Mouse (Mus musculus): ENCODE data around the gene Nepro. TPM values are rescaled to one million over a fixed set of nuclear protein-coding genes. Genes with fewer than 3 reads are reported as not detected.

The Nepro gene
- 13.4 and 16.9 TPM in 2 replicates for total RNA-seq (2014; fragmentation: Nextera tagmentation)
- total RNA-seq (2017), result 19.5 and 22.0 TPM in 2 replicates

DNA sequence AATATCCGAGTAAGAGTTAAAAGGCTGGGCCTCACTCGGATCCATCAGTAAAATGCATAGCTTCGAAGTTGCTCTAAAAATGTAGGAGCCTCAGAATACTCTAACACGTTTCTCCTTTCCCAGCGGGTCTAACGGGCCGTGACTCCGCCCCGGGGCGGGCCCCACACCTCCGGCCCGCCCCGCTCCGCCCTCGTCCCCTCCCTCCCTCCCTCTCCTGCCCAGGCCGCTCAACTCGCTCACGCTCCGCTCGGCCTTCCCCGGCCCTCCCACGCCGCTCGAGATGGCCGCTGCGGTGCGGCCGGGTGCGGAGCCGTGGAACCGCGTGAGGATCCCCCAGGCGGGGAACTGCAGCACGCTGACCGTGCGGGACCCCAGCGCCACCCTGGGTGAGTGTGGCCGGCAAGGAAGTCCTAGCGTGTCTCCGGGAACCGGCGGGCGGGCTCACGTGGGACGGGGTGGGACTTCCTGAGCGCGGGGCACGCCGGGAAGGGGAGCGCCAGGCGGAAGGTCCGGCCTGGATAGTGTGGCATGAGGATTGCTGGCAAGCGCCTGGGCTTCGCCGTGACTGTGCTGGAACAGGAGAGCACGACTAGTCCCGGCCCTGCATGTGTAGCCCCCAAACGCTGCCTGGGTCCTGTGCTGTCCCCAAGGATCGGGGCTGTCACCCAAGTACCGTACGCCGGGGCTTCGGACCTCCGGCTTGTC lies at the start of gene Nepro:
Gene Nepro, plus strand, starts transcription at position 219 of the 705 bp plus-strand sequence.
- peak; percentile 80 for ATAC-seq (replicated peaks; ENCODE audit: low FRiP score, low TSS enrichment, poor library complexity, severe bottlenecking)

DNA sequence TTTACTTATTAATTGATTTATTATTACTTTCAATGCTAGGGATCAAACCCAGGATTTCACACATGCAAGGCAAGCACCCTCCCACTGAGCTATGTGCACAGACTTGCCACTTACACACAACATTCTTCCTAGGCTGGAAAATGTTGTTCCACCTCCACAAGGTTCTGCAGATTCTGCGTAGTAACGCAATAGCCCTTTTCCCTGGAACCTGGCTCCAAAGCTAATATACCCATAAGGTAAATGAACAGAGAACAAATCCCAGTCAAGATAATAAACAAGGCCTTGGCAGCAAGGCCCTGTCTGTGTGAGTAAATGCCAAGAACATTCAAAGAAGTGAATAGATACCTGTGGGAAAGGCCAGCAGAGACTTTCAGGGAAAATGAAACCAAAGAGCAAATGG lies 47.7 kb upstream of the Nepro start:
- no peak for ATAC-seq (replicated peaks; ENCODE audit: low FRiP score, low TSS enrichment, poor library complexity, severe bottlenecking)

DNA sequence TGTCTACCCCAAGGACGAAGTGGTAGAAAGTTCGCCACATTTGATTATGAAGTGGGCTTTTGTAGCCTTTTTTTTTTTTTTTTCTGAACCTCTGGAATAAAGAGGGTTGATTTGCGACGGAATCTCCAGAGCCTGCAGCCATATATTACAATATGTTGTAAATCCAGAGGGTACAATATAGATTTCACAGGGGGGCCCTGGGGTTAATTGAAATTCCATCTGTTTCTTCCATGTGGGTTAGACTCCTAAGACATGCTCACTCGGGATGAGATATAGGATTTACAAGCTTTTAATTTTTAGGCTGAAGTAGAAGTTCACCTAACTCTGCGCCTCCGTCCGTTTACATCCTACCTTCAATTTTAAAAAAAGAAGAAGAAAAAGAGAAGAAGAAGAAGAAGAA lies 45.0 kb upstream of the Nepro start:
- ATAC-seq (replicated peaks; ENCODE audit: low FRiP score, low TSS enrichment, poor library complexity, severe bottlenecking), result no peak

DNA sequence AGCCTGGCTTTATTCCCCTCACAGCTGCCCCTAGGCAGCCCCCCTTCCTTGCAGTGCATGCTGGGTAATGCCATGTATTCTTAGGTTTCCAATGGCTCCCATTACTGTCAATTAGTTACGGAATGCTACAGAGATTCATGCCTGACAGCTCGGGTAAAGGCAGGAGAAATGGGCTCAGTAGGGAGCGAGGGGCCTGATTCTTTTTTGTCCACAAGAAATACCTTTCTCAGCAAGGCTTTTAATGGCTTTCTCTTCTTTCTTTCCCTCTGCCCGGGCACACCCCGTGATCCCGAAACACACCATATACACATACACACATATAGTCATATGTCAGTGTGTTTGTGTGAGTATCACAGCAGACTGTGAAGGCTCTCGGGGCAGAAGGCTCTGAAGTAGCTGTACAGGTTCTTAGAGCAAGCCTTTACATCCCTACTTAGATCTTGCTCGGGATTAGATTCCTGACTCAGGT lies 44.6 kb upstream of the Nepro start:
- no peak for ATAC-seq (replicated peaks; ENCODE audit: low FRiP score, low TSS enrichment, poor library complexity, severe bottlenecking)

DNA sequence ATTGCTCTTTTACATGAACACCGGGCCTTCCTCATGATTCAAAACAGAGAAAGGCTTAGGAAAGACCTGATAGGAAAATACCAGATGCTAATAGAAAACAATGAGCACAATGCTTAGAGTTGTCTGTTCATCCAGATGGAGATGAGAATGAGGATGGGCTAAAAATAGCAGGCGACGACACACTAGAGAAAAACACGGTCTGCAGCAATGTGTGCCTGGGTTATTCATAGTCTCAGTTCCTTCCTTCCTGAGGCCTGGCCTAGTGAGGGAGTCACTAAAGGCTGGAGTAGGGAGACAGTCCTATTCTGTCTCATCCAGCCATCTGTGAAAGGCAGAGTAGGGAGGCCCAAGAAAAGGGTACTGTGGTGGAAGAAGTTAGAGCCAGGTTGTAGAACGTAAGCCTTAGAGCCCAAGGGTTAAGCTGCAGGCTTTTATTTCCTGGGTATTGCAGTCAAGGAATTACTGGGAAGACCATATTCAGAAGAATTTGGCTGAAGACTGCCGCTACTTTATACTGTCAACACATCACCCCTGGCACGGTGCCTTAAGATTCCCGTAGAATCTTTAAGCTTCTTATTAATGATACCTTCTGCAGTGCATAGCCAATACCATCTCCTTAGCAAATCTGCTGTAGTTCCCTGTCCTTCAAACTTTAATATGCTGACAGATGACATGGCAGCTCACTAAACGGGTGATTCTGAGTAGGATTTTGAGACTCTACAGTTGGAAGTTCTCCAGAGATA lies 43.2 kb upstream of the Nepro start:
- ATAC-seq (replicated peaks; ENCODE audit: low FRiP score, low TSS enrichment, poor library complexity, severe bottlenecking), result no peak

DNA sequence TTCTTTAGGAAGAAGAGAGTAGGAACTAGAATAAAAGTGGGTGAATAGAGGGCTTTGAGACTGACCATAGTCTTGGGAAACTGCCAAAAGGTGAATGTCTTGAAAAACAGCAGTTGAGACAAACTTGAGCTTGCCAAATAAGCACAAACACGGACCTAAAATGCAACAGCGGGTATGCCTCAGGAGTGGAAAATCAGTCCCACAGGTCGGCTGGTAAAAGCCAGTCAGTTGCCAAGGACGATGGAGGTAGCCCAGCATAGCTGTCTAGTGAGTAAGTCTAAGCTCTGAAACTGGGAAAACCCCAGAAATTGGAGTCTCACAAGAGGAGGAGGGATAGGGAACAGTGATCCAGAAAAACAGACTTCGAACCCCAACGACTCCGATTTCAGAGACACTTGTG lies 39.5 kb upstream of the Nepro start:
- ATAC-seq (replicated peaks; ENCODE audit: low FRiP score, low TSS enrichment, poor library complexity, severe bottlenecking), result no peak

DNA sequence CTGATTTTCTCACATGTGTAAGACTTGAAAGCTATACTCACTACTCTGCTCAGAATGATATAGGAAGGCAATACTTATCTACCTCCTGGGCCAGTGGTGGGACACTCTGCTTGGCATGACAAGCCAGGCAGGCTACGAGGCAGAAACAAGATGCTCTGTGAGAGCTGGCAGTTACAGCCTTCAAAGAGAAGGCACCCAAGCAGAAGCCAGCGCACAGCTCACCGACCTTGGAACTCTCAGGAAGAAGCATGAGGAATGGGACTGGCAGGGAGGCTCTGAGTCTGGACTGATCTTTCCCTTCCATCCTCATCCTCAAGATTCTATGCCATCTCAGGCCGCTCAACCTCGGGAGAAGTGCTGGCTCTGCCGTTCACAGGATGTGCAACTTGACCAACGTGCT lies 38.7 kb upstream of the Nepro start:
- no peak for ATAC-seq (replicated peaks; ENCODE audit: low FRiP score, low TSS enrichment, poor library complexity, severe bottlenecking)

DNA sequence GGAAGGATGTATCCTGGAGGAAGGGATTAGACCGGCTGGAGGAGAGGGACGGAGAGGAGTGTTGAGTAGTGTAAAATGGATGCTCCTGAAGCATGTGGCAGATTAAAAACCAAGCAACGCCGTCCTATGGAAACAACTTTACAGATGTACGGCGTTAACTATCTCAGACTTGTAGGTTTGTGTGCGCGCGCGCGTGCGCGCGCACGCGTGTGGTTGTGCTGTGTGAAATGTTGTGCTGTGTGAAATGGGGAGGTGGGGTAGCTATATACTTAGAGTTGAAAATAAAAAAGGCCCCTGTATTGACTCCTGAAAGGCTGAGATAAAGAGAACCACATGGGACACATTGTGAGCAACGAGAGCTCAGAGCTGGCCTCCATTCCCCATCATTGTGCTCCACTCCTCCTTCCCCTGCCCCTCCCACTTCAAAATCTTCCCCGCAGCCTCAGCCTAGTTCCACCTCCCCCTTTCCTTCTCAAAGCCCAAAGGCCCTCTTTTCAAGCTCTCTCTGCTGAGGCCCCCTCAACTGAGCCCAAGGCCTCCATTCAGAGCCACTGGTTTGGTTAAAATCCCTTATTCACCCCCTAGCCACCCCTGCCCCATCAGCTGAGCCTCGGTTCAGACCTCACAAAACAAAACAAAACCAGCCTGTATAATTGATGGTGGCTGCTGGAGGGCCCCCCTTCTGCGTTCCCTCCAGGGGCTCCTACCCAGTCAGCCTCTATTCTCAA lies 36.9 kb upstream of the Nepro start:
- no peak for ATAC-seq (replicated peaks; ENCODE audit: low FRiP score, low TSS enrichment, poor library complexity, severe bottlenecking)

DNA sequence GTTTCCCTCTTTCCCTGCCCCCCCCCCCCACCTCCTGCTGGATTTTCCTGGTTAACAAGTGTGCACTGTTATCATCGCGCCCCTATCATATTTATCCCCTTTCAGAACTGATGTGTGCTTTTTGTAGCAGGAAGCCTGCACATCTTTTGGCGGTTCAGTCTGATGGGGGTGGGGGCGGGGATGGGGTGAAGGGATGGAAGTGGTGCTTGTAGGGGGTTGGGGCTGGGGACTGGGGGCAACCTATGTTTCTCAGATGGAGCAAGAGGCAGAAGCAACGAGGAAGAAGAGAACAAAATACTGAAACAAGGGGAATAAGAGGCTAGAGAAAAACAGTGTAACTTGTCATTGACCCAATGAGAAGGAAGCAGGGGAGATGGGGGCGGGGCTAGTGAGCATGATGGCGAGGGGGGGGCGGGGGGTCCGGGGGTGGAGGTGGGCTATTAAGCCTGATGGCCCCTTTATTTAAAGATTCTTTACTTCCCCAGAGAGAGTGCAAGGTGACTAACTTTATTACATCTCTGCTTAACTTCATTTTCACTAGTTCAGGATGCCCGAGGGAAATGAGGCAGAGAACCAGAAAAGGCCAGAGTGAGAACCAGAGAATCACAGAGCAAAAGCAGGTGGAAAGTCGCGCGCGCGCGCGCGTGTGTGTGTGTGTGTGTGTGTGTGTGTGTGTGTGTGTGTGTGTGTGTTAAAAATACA lies 36.2 kb upstream of the Nepro start:
- ATAC-seq (replicated peaks; ENCODE audit: low FRiP score, low TSS enrichment, poor library complexity, severe bottlenecking), result no peak

DNA sequence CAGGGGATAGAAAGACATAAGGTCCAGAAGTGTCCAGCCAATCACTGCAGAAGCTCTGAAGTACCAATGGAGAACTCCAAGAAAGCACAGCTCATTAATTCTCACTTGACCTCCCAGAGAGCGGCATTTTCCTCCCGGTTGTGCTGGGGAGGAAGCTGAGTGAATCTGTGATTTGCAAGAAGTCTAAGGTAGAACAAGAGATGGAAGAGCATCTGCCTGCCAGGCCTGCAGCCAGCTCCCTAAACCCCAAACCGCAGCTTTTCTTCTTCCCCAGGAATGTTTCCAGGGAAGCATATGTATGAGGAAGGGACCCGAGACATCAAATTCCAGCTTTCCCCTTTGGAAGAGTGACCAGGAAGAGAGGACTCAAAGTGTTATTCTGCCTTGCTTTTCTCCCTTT lies 35.6 kb upstream of the Nepro start:
- no peak for ATAC-seq (replicated peaks; ENCODE audit: low FRiP score, low TSS enrichment, poor library complexity, severe bottlenecking)

DNA sequence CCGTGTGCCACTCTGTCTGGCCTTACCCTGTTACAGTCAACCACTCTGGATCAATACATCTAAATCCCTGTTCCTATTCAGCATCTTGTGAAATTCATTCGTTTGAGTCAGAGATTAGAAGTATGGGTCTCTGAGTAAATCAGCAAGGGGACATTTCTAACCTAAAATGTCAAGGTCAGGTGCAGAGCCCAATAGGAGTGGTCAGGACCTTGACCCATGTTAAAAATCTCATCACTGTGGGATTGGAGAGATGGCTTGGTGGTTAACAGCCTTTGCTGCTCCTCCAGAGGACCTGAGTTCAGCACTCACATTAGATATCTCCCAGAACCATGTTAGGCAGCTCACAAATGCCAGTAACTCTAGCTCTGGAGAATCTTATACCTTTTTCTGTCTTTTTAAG lies 33.6 kb upstream of the Nepro start:
- ATAC-seq (replicated peaks; ENCODE audit: low FRiP score, low TSS enrichment, poor library complexity, severe bottlenecking), result no peak

DNA sequence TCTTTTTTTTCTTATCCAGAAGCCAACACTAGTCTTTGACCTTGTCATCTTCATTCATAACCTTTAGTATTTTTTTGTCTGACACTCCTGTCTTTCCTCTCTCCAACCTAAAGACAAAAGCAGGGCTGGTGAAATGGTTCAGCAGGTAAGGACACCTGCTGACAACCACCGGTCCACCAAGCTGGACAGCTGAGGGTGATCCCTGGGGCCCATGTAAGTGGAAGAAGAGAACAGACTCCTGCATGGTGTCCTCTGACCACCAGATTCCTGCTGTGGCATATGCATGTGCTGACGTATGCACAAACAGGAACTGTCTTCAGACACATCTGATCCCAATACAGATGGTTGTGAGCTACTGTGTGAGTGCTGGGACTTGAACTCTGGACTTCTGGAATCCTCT lies 33.0 kb upstream of the Nepro start:
- no peak for ATAC-seq (replicated peaks; ENCODE audit: low FRiP score, low TSS enrichment, poor library complexity, severe bottlenecking)

DNA sequence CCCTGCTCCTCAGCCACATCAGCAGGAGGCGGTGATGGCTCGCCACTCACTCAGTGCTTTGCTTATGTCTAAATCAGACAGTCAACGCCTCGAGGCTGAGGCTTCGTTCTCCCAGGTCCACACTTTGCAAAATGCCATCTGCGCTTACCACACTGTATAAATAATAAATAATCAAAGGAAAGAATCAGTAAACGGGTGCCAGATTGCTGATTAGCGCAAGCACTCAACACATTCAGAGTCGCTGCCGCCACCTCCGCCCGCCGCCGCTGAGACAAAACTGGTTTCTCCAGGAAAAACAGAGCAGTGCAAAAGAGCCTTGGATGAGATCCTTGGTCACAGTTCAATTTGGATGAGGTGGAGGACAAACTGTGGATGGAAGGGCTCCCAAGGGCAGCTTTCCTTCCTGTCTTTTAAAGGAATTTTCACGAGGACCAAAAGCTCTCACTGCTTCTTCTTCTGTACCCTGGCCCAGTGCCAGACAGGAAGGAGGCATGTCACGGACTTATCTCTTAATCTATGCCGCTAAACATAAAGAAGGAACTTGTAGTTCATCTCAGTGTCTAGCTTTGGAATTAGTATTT lies 32.5 kb upstream of the Nepro start:
- no peak for ATAC-seq (replicated peaks; ENCODE audit: low FRiP score, low TSS enrichment, poor library complexity, severe bottlenecking)

DNA sequence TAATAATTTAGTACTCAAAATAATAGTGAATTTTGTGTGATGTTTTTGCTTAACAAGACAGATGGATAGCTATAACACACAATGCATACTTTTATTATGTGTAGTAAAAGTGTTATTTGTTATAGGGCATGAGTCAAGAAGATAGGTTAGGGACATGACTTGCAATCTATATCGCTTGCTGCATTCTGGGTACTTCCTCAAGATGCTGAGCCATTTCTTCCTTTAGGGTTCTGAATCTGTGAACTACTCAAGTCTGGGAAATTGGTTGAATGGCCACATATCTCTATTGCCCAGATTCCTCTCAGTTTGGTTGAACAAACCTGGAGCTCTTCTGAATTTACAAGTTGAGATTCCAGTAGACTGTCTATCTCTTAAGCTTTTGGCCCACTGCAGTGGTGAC lies 31.6 kb upstream of the Nepro start:
- no peak for ATAC-seq (replicated peaks; ENCODE audit: low FRiP score, low TSS enrichment, poor library complexity, severe bottlenecking)

DNA sequence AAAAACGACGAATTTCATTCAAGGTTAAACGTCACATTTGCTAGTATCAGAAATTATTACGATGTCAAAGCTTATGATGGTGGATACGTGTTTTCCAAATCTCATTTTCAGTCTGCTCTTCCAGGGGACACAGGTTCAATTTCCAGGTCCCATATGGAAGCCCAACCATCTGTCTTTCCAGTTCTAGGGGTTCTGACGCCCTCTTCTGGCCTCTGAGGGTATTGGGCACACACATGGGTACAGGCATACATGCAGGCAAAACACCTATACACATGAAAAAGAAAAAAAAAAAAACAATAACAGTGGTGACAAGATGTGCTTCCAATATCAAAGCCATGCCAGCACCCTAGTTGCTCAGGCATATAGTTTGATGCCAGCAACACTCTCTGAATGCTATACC lies 30.4 kb upstream of the Nepro start:
- ATAC-seq (replicated peaks; ENCODE audit: low FRiP score, low TSS enrichment, poor library complexity, severe bottlenecking), result no peak

DNA sequence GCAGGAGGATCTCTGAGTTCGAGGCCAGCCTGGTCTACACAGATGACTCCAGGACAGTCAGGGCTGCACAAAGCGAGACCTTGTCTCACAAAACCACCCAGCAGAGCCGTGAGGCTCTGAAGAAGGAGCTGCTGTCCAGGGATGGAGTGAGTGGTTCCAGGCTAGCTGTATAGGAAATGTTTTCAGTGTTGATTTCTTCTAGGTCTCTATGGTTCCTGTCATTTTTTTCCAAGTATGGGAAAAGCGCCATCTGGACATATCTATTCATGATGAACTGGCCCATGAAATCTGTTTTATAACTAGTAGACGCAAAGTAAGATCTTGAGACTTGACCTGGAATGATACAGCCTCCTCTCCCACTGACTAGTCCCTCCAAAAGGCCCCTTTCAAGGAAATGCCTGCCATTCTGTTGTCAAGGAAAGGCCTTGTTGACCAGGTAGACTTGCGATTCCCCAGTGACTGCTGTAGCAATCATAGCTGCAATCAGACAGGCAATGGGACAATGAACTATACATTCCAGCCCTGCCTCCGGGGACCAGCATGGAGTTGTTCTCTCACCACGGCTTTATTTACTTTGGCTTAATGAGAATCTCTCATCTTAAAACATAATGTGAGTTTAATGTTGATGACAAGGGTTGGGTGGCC lies 28.8 kb upstream of the Nepro start:
- ATAC-seq (replicated peaks; ENCODE audit: low FRiP score, low TSS enrichment, poor library complexity, severe bottlenecking), result no peak

DNA sequence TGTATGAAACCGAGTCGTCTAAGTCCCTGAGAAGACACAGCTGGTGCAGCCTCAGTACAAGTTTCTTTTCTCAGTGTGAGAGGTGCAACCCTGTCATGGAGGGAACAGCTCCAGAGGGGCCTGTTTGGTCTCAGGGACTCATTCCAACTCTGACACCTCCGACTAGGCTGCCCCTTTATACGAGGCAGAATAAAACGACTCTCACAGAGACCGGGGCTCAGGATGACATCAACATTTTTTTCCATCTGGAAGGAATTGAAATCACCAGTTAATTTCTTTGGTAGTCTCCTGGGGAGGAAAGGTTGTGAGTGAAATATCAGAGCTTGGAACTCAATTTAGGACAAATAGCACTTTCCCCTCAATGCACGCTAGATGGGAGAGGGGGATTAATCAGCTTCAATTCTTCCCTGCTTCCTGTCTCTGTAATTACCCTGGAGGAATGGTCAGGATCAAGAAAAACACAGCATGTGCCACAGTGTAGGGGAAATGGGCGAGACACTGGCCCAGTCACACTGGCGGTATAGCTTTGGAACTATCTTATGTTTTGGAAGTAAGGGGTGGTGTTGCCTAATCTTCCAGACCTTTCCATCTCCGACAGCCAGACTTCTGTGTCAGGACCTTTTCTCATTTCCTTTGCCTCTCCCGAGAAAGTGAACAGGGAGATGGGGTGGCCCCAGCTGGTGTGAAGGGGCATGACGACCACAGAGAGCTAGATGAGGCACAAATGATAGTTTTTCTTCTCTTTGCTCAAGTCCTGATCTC lies 28.1 kb upstream of the Nepro start:
- no peak for ATAC-seq (replicated peaks; ENCODE audit: low FRiP score, low TSS enrichment, poor library complexity, severe bottlenecking)

DNA sequence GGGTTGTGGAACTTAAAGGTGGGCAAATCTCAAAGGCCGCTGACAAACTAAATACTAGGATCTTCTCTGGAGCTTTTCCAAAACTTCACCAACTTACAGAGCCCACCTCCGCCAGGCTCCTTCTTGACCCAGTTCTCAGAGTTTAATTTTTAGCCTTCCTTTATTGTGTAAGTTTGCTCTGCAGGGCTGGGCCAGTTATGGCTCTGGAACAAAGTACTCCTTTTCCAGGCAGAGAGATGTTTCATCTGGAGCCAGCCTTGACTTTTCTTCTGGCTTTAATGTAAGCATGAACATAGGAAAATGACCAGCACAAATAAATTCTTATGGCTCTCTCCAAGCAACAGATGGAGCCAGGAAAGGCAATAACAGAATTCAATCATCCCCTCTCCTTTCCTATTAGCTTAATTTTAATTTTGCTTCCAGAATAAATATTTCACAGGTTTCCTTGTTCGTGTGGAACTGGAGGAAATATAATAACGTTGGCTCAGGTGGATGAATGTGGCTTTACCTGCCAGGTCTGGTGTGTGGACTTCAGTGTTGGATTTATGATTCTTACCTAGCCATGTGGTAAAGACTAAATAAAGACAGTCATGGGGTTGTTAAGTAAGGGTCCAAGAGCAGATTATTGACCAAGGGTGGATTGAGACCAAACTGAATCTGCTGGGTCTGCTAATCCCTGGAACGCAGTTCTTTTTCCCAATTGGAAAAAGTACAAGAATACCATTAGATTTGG lies 26.5 kb upstream of the Nepro start:
- no peak for ATAC-seq (replicated peaks; ENCODE audit: low FRiP score, low TSS enrichment, poor library complexity, severe bottlenecking)
